Mouse (Mus musculus): ENCODE measurements around the gene Itfg2. TPM values are rescaled to one million over a fixed set of nuclear protein-coding genes. Genes with fewer than 3 reads are reported as not detected.
A peak's percentile ranks its signal among the peaks of the same experiment; 100 is the strongest.

Gene Itfg2
- polyA plus RNA-seq, 1 experiment, result 15.2 TPM

GRCm38 (mm10) chr6:128437288-128437687 is 12.6 kb upstream of the Itfg2 start:
- TF ChIP-seq POLR2A (IDR thresholded peaks at IDR 0.05; ENCODE audit: low read depth, low read length) (no peak), CTCF (IDR thresholded peaks at IDR 0.05; ENCODE audit: borderline replicate concordance, insufficient read depth, low read length) (no peak)
- peak overlapping the region; percentile 94 for H3K4me3 ChIP-seq (ENCODE audit: insufficient read depth, low read length)
- no peak overlapping the region for H3K27ac ChIP-seq (ENCODE audit: insufficient read depth, low read length)
- peaks cover 3% of the 10 kb centered on the region; the same call in 1 of the 2 replicates for H3K4me1 ChIP-seq (ENCODE audit: control insufficient read depth, insufficient read depth, low read length)

DNA sequence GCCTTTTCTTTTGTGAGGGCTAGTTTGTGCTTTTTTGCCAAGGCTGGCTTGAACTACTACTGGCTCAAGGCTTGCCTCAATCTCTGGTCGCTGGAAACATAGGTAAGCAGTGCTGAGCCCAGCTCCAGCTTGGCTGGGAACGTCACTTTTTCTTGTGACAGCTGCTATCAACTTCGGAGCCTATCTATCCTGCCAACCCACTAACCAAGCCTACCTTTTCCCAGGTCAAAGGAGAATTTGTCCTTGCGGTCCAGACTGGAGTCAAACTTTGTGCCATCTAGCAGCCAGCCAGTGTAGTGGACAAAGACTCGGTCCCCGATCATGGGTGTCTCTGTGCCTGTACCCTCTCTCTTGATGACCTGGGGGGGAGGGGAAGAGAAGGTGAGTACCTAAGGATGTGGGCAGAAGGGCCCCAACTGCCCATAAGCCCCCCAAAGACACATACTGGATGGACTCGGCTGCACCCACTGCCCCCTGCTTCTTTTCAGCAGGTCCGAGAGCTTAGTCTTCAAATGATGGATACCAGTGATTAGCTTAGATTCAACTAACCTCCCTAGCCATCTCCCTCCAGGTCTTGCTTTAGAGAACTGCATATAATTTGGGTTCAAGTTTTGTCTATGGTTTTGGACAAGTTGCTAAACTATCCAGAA is 11.8 kb upstream of the Itfg2 start:
- TF ChIP-seq CTCF (IDR thresholded peaks at IDR 0.05; ENCODE audit: borderline replicate concordance, insufficient read depth, low read length), result no peak
- TF ChIP-seq POLR2A (IDR thresholded peaks at IDR 0.05; ENCODE audit: low read depth, low read length), result no peak
- peaks cover 3% of the 10 kb centered on the region; the same call in 1 of the 2 replicates for H3K4me1 ChIP-seq (ENCODE audit: control insufficient read depth, insufficient read depth, low read length)
- H3K4me3 ChIP-seq (ENCODE audit: insufficient read depth, low read length), result peak overlapping the region; percentile 94
- no peak overlapping the region for H3K27ac ChIP-seq (ENCODE audit: insufficient read depth, low read length)

GRCm38 (mm10) chr6:128435474-128435873 is 10.7 kb upstream of the Itfg2 start:
- Histone ChIP-seq H3K4me3 (ENCODE audit: insufficient read depth, low read length) (no peak overlapping the region), H3K27ac (ENCODE audit: insufficient read depth, low read length) (no peak overlapping the region), H3K4me1 (ENCODE audit: control insufficient read depth, insufficient read depth, low read length) (peaks cover 3% of the 10 kb centered on the region; the same call in 1 of the 2 replicates)
- TF ChIP-seq POLR2A (IDR thresholded peaks at IDR 0.05; ENCODE audit: low read depth, low read length), result no peak
- TF ChIP-seq CTCF (IDR thresholded peaks at IDR 0.05; ENCODE audit: borderline replicate concordance, insufficient read depth, low read length), result no peak

GRCm38 (mm10) chr6:128433566-128433965 is 8.8 kb upstream of the Itfg2 start:
- no peak for TF ChIP-seq CTCF (IDR thresholded peaks at IDR 0.05; ENCODE audit: borderline replicate concordance, insufficient read depth, low read length)
- no peak for TF ChIP-seq POLR2A (IDR thresholded peaks at IDR 0.05; ENCODE audit: low read depth, low read length)
- no peak overlapping the region for H3K27ac ChIP-seq (ENCODE audit: insufficient read depth, low read length)
- H3K4me3 ChIP-seq (ENCODE audit: insufficient read depth, low read length), result no peak overlapping the region
- H3K4me1 ChIP-seq (ENCODE audit: control insufficient read depth, insufficient read depth, low read length), result peaks cover 3% of the 10 kb centered on the region; the same call in 1 of the 2 replicates

DNA sequence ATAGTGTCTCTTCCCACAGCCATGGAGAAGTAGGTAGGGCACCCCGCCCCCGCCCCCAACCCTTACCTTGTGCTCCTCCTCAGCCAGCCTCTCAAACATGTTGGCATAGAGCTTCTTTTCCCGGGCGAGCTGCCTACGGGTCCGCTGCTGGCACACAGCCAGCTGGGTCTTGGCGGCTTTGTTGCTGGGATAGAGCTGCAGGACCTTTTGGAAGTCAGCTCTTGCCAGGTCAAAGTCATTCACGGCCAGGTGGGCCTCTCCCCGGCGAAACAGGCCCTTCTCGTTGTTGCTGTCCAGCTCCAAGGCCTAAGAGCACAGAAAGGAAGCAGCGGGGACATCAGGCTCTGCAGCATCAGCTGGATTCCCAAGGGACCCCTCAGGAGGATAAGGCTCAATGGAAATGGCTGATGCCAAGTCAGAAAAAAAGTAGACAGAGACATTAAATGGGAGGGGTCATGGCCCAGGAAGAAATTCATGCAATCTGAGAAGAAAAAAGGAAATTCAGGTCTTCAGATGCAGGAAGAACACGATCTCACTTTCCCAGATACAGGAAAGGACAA is 7.7 kb upstream of the Itfg2 start:
- no peak for TF ChIP-seq CTCF (IDR thresholded peaks at IDR 0.05; ENCODE audit: borderline replicate concordance, insufficient read depth, low read length)
- no peak for TF ChIP-seq POLR2A (IDR thresholded peaks at IDR 0.05; ENCODE audit: low read depth, low read length)
- no peak overlapping the region for H3K4me3 ChIP-seq (ENCODE audit: insufficient read depth, low read length)

DNA sequence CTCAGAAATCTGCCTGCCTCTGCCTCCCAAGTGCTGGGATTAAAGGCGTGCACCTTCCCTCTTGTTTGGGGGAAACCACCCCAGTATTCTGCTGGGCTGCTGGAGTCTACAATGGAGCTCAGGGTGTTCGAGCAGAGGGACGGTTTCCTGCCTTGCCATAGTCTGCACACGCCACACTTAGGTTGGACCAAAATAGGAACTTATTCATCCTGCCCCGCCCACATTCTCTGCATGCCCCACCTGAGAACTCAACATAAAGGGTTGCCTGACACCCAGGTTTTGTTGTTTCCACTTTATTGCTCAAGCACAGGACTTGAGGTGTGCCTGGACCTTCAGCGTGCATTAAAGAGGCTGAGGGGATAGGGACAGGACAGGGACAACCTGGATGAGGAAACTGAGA is 5.1 kb upstream of the Itfg2 start:
- Histone ChIP-seq H3K4me1 (ENCODE audit: control insufficient read depth, insufficient read depth, low read length) (no peaks in the 10 kb centered on the region), H3K27ac (ENCODE audit: insufficient read depth, low read length) (no peak overlapping the region), H3K4me3 (ENCODE audit: insufficient read depth, low read length) (no peak overlapping the region)
- TF ChIP-seq POLR2A (IDR thresholded peaks at IDR 0.05; ENCODE audit: low read depth, low read length), result no peak
- no peak for TF ChIP-seq CTCF (IDR thresholded peaks at IDR 0.05; ENCODE audit: borderline replicate concordance, insufficient read depth, low read length)

More for the DNA sequence above, 7.7 kb upstream of the Itfg2 start:
- Histone ChIP-seq H3K27ac (ENCODE audit: insufficient read depth, low read length) (no peak overlapping the region), H3K4me1 (ENCODE audit: control insufficient read depth, insufficient read depth, low read length) (peaks cover 3% of the 10 kb centered on the region; the same call in 1 of the 2 replicates)

DNA sequence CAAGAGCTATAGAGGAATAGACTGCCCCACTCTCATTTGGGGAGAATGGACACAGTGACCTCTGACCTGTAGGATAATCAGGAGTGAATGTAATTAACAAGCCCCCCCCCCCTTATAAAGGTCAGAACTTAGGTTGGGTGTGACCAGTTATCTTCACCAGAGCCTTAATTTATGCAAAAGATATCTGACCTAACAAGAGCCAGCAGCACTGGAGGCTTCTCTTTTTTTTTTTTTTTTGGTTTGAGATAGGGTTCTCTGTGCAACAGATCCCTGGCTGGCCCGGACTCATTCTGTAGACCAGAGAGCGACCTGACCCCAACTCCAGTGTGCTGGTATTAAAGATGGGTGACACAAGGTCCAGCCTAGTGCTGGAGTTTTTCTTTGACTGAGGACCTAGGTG is 4.6 kb upstream of the Itfg2 start:
- Histone ChIP-seq H3K4me3 (ENCODE audit: insufficient read depth, low read length) (no peak overlapping the region), H3K27ac (ENCODE audit: insufficient read depth, low read length) (no peak overlapping the region), H3K4me1 (ENCODE audit: control insufficient read depth, insufficient read depth, low read length) (no peaks in the 10 kb centered on the region)
- TF ChIP-seq CTCF (IDR thresholded peaks at IDR 0.05; ENCODE audit: borderline replicate concordance, insufficient read depth, low read length) (no peak), POLR2A (IDR thresholded peaks at IDR 0.05; ENCODE audit: low read depth, low read length) (no peak)

DNA sequence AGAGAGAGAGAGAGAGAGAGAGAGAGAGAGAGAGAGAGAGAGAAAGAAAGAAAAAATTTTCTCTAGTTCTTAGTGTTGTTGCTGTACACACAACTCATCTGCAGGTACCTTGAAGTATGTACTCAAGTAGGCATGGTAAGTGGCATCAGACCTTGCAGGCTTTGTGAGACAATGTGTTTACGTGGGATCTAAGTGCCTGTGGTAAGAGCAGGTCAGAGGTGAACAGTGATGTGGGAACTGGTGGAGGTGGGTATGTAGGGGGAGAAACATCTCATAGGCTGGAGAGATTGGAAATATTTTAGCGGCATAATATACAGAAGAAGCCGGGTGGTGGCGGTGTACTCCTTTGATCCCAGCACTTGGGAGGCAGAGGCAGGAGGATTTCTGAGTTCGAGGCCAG is 2.8 kb upstream of the Itfg2 start:
- Histone ChIP-seq H3K4me1 (ENCODE audit: control insufficient read depth, insufficient read depth, low read length) (no peaks in the 10 kb centered on the region), H3K27ac (ENCODE audit: insufficient read depth, low read length) (no peak overlapping the region), H3K4me3 (ENCODE audit: insufficient read depth, low read length) (no peak overlapping the region)
- no peak for TF ChIP-seq POLR2A (IDR thresholded peaks at IDR 0.05; ENCODE audit: low read depth, low read length)
- TF ChIP-seq CTCF (IDR thresholded peaks at IDR 0.05; ENCODE audit: borderline replicate concordance, insufficient read depth, low read length), result no peak

DNA sequence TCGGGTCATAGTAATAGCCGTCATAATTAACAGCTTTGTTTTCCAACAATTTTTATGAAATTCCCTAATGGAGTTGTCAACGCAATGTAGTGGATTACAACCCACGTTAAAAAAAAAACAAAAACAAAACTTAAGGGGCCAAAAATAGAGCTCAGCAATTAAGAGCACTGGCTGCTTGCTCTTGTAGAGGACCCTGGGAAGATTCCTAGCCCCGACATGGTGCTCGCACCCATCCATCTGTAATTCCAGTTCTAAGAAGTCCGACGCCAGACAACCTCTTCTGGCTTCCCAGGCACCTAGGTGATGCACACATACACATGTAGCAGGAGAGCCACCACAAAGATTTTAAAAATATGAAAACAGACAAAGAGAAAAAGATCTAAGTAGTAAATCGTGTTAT is 315 bp upstream of the Itfg2 start:
- Histone ChIP-seq H3K4me1 (ENCODE audit: control insufficient read depth, insufficient read depth, low read length) (peaks cover 6% of the 10 kb centered on the region; the same call in 1 of the 2 replicates), H3K27ac (ENCODE audit: insufficient read depth, low read length) (peak overlapping the region; percentile 89), H3K4me3 (ENCODE audit: insufficient read depth, low read length) (peak overlapping the region; percentile 45; the same call in 1 of the 2 replicates)
- TF ChIP-seq CTCF (IDR thresholded peaks at IDR 0.05; ENCODE audit: borderline replicate concordance, insufficient read depth, low read length) (no peak), POLR2A (IDR thresholded peaks at IDR 0.05; ENCODE audit: low read depth, low read length) (no peak)

Data from embryonic fibroblast, embryonic 13.5 days (primary cell).